ENCODE assay signal across 21 mouse cellular contexts in genomic region chr12:100038741-100039262, GRCm38 (mm10).
"Had no signal": no experiment of that assay in that cellular context is flagged by ENCODE, and none has a peak within 500 bp of the region (broad histone marks: within the 10 kb centered on the region; RNA-seq: fewer than 3 reads in every experiment).

No protein-coding gene starts in this region.

- H3K27ac ChIP-seq: intestine, embryonic 15.5 days; kidney, embryonic 15.5 days; left cerebral cortex, adult 2 months; liver, embryonic 13.5 days; macrophage; midbrain, embryonic 10.5 days; midbrain, embryonic 13.5 days; neural tube, embryonic 13.5 days; stomach, embryonic 15.5 days had no signal

- ATAC-seq: intestine, embryonic 15.5 days; midbrain, embryonic 13.5 days; midbrain, embryonic 16.5 days had no signal

- H3K4me2 ChIP-seq: intestine, embryonic 15.5 days; kidney, embryonic 15.5 days; liver, embryonic 13.5 days; midbrain, embryonic 13.5 days; neural tube, embryonic 13.5 days; stomach, embryonic 15.5 days had no signal

- H3K4me1 ChIP-seq: intestine, embryonic 15.5 days; kidney, embryonic 15.5 days; liver, embryonic 13.5 days; megakaryocyte, embryonic 14.5 days; midbrain, embryonic 10.5 days; midbrain, embryonic 13.5 days; neural tube, embryonic 13.5 days; stomach, embryonic 15.5 days had no signal

- H3K36me3 ChIP-seq: intestine, embryonic 15.5 days; kidney, embryonic 15.5 days; liver, embryonic 13.5 days; midbrain, embryonic 10.5 days; midbrain, embryonic 13.5 days; neural tube, embryonic 13.5 days; stomach, embryonic 15.5 days had no signal

- H3K27me3 ChIP-seq: intestine, embryonic 15.5 days; kidney, embryonic 15.5 days; liver, embryonic 13.5 days; midbrain, embryonic 13.5 days; neural tube, embryonic 13.5 days; stomach, embryonic 15.5 days had no signal

- DNase-seq: kidney, adult 11 months; kidney, adult 8-10 months; kidney, postnatal 10 days; kidney, postnatal 36 days; liver, embryonic 13.5 days; lung, adult 2 months; retina, postnatal 1 day; right cerebral cortex, postnatal 25 days; spleen, adult 18-20 months; thymus, postnatal 36 days had no signal

- H3K9ac ChIP-seq: intestine, embryonic 15.5 days; kidney, embryonic 15.5 days; liver, embryonic 13.5 days; midbrain, embryonic 13.5 days; neural tube, embryonic 13.5 days; stomach, embryonic 15.5 days had no signal

- H3K4me3 ChIP-seq: intestine, embryonic 15.5 days; kidney, embryonic 15.5 days; left cerebral cortex, adult 2 months; liver, embryonic 13.5 days; megakaryocyte, embryonic 14.5 days; midbrain, embryonic 10.5 days; midbrain, embryonic 13.5 days; myocyte; neural tube, embryonic 13.5 days; stomach, embryonic 15.5 days had no signal

- H3K9me3 ChIP-seq: intestine, embryonic 15.5 days; kidney, embryonic 15.5 days; liver, embryonic 13.5 days; midbrain, embryonic 10.5 days; midbrain, embryonic 13.5 days; neural tube, embryonic 13.5 days; stomach, embryonic 15.5 days had no signal
